Mouse (Mus musculus) adrenal gland, postnatal 10 days (tissue): ENCODE data around the gene Zfp940. TPM values are rescaled to one million over a fixed set of nuclear protein-coding genes. Genes with fewer than 3 reads are reported as not detected.
"Not testable (repeated sequence)": the region's sequence is repeated elsewhere in the genome, so short reads cannot be mapped to it uniquely, and the experiment has no call there.

ENCODE experiments used
- DNase-seq: peaks from one replicate; pipeline ENCODE4 v3.0.0; 2021; ENCODE audit warnings: mixed read lengths
- long read RNA-seq, 2 experiments: library from polyadenylated mRNA; stranded (forward); transcript quantifications; one replicate each; pipeline ENCODE4 v2.0.0; 2021
- total RNA-seq, 2 experiments: library from RNA; stranded (reverse); gene quantifications; 2 replicates each; pipeline ENCODE4 v1.2.3; 2021

Gene Zfp940
- 1 to 10 TPM in 1 of 2 experiments, under 1 TPM in 1; 0.87 to 1.2 TPM for total RNA-seq
- long read RNA-seq, experiment 1, partial matches to known transcripts = 0 of 2 reads
- long read RNA-seq, experiment 1, other reads (novel, unspliced or antisense) = 1 of 2 reads
- long read RNA-seq, experiment 2 = 0 reads

- peak; percentile 88 for DNase-seq
Observed at GRCm38 (mm10) chr7:29853219-29853842, at the start of gene Zfp940. Gene Zfp940, minus strand, starts transcription at chr7:29853669.

- no peak for DNase-seq
Observed at GRCm38 (mm10) chr7:29898351-29898750, 44.9 kb upstream of the Zfp940 start.

GRCm38 (mm10) chr7:29892756-29893155, 39.3 kb upstream of the Zfp940 start:
- no peak for DNase-seq

DNA sequence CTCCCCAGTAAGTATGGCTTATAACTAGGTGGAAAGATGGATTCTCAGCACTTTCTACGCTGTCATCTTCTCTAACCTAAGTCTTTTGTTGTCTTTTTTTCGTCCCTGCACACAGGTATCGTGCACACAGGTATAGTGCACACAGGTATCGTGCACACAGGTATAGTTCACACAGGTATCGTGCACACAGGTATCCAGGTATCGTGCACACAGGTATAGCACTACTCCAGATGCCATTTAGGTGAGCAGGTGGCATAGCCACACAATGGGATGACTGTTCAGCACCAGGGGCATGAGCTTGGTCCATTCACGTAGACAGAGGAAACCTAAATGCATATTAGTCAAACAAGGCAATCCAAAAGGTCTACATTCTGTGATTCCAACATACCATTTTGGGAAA, 37.0 kb upstream of the Zfp940 start:
- DNase-seq = no peak

- DNase-seq = no peak
Observed at GRCm38 (mm10) chr7:29880916-29881315, 27.4 kb upstream of the Zfp940 start.

DNA sequence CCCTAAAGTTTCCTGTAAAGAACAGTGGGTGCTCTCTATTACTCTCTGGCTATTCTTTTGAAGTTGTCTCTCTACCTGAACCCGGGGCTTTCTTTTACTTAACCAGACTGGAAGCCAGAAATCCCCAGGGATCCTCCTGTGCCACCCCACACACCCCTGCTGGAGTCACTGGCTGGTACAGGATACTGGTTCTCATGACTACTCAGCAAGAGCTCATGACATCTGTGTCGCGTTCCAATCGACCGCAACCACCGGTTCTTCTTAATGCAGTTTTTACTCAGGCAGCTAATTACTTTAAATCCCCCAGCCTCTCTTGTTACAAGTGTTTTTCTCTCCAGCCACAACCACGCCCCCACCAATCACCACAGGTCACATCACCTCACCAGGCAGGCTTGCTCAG, 26.6 kb upstream of the Zfp940 start:
- no peak for DNase-seq

DNA sequence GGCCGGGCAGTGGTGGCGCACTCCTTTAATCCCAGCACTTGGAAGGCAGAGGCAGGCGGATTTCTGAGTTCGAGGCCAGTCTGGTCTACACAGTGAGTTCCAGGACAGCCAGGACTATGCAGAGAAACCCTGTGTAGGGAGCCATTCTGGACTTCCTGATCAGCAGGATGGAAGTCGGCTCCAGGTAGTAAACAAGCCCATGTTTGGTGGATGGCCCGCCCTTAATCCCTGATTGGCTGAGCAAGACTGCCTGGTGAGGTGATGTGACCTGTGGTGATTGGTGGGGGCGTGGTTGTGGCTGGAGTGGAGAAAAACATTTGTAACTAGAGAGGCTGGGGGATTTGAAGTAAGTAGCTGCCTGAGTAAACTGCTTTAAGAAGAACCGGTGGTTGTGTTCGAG, 24.1 kb upstream of the Zfp940 start:
- not testable (repeated sequence) for DNase-seq

GRCm38 (mm10) chr7:29874256-29874655, 20.8 kb upstream of the Zfp940 start:
- DNase-seq = no peak

- DNase-seq = no peak
Observed at GRCm38 (mm10) chr7:29861660-29862059, 8.2 kb upstream of the Zfp940 start.

GRCm38 (mm10) chr7:29859532-29860517, 6.4 kb upstream of the Zfp940 start, which contains the start of gene Zfp420:
Gene Zfp420, plus strand, starts transcription at chr7:29859979.
- DNase-seq = peak; percentile 91

DNA sequence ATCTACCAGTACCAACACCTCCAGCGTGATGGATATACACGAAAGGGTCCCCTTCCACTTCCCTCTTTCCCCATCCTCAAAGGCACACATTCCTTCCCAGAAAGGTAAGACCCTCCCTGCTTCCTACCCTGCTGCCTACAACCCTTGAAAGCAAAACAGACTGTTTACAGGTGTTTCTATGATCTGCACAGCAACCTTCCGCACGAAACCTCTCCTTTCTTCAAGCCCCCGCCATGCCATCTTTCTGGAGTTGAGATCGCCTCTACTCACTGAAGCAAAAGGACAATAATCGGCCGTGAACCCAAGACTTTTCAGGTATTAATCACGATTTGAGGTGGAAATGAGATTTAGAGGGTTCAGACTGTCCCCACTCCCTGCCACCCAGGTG, 644 bp downstream of the Zfp940 start:
- no peak for DNase-seq

DNA sequence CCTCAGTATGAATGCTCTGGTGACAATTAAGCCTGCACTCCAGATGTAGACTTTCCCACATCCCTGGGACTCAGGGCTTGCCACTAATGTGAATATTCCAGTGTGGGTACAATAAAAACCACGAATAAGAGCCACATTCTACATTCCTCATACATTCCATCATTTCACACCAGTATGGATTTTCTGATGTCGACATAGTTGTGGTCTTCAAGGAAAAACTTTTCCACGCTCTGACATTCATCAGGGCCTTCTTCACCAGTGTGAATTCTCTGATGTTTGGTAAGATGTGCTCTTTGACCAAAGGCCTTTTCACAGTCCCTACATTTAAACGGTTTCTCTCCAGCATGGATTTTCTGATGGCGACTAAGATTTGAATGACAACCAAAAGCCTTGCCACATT, 8.9 kb downstream of the Zfp940 start:
- DNase-seq = no peak

DNA sequence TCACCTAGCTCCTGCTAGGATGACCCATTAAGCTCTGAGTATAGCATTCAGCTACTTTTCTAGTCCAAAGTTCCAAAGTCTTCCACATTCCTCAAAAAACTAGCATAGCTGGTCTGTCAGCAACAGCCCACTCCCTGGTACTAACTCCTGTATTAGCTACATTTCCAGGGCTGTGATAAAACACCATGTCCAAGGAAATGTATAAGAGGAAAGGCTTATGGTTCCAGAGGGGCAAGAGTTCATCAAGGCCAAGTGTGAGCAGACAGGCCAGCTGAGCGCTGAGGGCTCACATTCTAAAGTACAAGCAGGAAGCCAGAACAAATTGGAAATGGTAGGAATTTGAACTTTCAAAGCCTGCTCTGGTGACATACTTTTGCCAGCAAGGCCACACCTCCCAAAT, 11.4 kb downstream of the Zfp940 start:
- DNase-seq = no peak

- DNase-seq = no peak
Observed at GRCm38 (mm10) chr7:29839256-29839655, 14.2 kb downstream of the Zfp940 start.

- DNase-seq = no peak
Observed at GRCm38 (mm10) chr7:29836816-29837215, 16.7 kb downstream of the Zfp940 start.

DNA sequence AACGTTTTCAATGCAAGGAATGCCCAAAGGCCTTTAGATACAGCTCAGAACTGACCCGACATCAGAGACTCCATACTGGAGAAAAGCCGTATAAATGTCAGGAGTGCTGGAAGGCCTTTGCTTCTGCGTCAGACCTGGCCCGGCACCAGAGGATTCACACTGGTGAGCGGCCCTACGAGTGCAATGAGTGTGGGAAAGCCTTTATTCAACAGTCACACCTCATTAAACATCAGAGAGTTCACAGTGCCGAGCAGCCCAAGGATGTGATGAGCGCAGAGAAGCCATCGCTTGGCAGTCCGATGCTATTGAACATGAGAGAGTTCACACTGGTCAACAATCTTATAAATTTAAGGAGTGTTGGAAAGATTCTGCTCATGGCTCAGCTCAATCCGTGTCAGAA, 23.7 kb downstream of the Zfp940 start:
- no peak for DNase-seq

- DNase-seq = peak; percentile 42
Observed at GRCm38 (mm10) chr7:29828001-29828400, 25.5 kb downstream of the Zfp940 start.

GRCm38 (mm10) chr7:29818619-29819254, 34.7 kb downstream of the Zfp940 start:
- DNase-seq = peak; percentile 78

GRCm38 (mm10) chr7:29815910-29816429, 37.5 kb downstream of the Zfp940 start, which contains the start of gene Zfp790:
Gene Zfp790, plus strand, starts transcription at chr7:29816114.
- peak; percentile 89 for DNase-seq

DNA sequence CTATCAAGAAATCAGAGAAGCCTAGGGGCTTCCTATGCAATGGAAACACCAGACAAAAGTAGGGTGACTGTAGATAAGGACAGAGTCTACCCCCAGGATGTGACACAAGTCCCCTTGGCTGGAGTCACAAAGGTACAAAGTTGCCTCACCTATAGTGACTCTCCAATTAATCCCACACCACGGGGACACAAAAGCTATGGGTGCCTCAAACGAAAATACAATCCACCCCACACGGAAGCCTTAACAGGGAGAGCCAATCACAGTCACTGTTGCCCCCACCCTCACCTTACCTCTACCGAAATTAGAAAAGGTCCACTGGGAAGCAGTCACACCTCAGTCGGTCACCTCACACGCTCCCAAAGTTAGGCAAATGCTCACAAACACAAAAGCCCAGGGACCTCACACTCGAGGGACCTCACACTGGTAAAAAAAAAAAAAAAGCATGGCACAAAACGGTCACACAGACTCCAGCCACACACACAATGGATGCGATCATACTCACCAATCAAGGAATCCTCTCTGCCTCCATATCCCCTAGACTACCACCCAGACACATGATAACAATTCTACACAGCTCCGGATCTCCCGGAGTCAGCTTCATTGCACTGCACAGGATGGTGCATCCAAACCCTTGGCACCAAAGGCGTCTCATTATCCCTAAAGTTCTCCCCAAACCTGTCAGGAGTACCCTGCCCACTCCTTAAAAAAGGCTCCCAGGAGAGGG, 38.2 kb downstream of the Zfp940 start:
- DNase-seq = no peak

GRCm38 (mm10) chr7:29814381-29814780, 39.1 kb downstream of the Zfp940 start:
- DNase-seq = no peak

GRCm38 (mm10) chr7:29812244-29812643, 41.2 kb downstream of the Zfp940 start:
- DNase-seq = no peak
